Mouse (Mus musculus) effector memory CD4-positive, alpha-beta T cell, adult 5 months (primary cell): ENCODE results near the gene 1700061G19Rik. TPM values are rescaled to one million over a fixed set of nuclear protein-coding genes. Genes with fewer than 3 reads are reported as not detected.

Experiments
- polyA plus RNA-seq: library from polyadenylated mRNA; unstranded; fragments of 100-300 nt; shearing (Covaris generic); gene quantifications from one replicate; pipeline ENCODE4 v1.2.1, GENCODE M21; 2017

Gene 1700061G19Rik
- polyA plus RNA-seq: 0.14 TPM

GRCm38 (mm10) chr17:56874936-56875651, at the start of gene 1700061G19Rik:
Gene 1700061G19Rik, plus strand, starts transcription at chr17:56875477.

GRCm38 (mm10) chr17:56830411-56831110, 44.7 kb upstream of the 1700061G19Rik start, which contains the start of gene Rfx2:
Gene Rfx2, minus strand, starts transcription at chr17:56831013.

GRCm38 (mm10) chr17:56874237-56874636, 1.0 kb upstream of the 1700061G19Rik start, which contains the start of gene Acsbg2:
Gene Acsbg2, minus strand, starts transcription at chr17:56874447.

GRCm38 (mm10) chr17:56935363-56936131, 60.3 kb downstream of the 1700061G19Rik start, which contains the start of gene Mllt1:
Gene Mllt1, minus strand, starts transcription at chr17:56935415.

Other genes with a start within 250 kb of the 1700061G19Rik start
- 53.4 TPM for gene Lonp1, start 248.6 kb upstream of the 1700061G19Rik start, polyA plus RNA-seq
- gene Catsperd, start 247.3 kb upstream of the 1700061G19Rik start, polyA plus RNA-seq: 1.2 TPM
- 72.6 TPM for gene Ranbp3, start 202.2 kb upstream of the 1700061G19Rik start, polyA plus RNA-seq
- gene Ndufa11, start 157.7 kb upstream of the 1700061G19Rik start, polyA plus RNA-seq: 139 TPM
- gene Vmac, start 157.5 kb upstream of the 1700061G19Rik start, polyA plus RNA-seq: 8.5 TPM
- gene Nrtn, start 117.9 kb upstream of the 1700061G19Rik start, polyA plus RNA-seq: not detected
- gene Dus3l, start 110.7 kb upstream of the 1700061G19Rik start, polyA plus RNA-seq: 43.1 TPM
- gene Prr22, start 105.2 kb upstream of the 1700061G19Rik start, polyA plus RNA-seq: 0.95 TPM
- gene Rfx2, start 44.5 kb upstream of the 1700061G19Rik start, polyA plus RNA-seq: 2.5 TPM
- gene Acsbg2, start 1.0 kb upstream of the 1700061G19Rik start, polyA plus RNA-seq: not detected
- 24.8 TPM for gene Mllt1, start 59.9 kb downstream of the 1700061G19Rik start, polyA plus RNA-seq
- gene Acer1, start 106.6 kb downstream of the 1700061G19Rik start, polyA plus RNA-seq: not detected
- gene Clpp, start 114.8 kb downstream of the 1700061G19Rik start, polyA plus RNA-seq: 39.7 TPM
- 12.0 TPM for gene Alkbh7, start 121.9 kb downstream of the 1700061G19Rik start, polyA plus RNA-seq
- gene Pspn, start 124.5 kb downstream of the 1700061G19Rik start, polyA plus RNA-seq: not detected
- gene Gtf2f1, start 135.8 kb downstream of the 1700061G19Rik start, polyA plus RNA-seq: 62.3 TPM
- gene Gm17949, start 136.0 kb downstream of the 1700061G19Rik start, polyA plus RNA-seq: 0.42 TPM
- 48.7 TPM for gene Khsrp, start 156.0 kb downstream of the 1700061G19Rik start, polyA plus RNA-seq
- gene Slc25a41, start 166.2 kb downstream of the 1700061G19Rik start, polyA plus RNA-seq: not detected
- gene Crb3, start 183.6 kb downstream of the 1700061G19Rik start, polyA plus RNA-seq: 4.4 TPM
- 6.7 TPM for gene Slc25a23, start 184.4 kb downstream of the 1700061G19Rik start, polyA plus RNA-seq
- 159 TPM for gene Dennd1c, start 203.0 kb downstream of the 1700061G19Rik start, polyA plus RNA-seq
- gene Tubb4a, start 212.3 kb downstream of the 1700061G19Rik start, polyA plus RNA-seq: 1.5 TPM
- gene Tnfsf9, start 229.8 kb downstream of the 1700061G19Rik start, polyA plus RNA-seq: 17.9 TPM